Mouse (Mus musculus) ES-Bruce4 (cell line): Measurements from ENCODE around the gene Mcm8. TPM values are rescaled to one million over a fixed set of nuclear protein-coding genes. Genes with fewer than 3 reads are reported as not detected.

ENCODE experiments used
- H3K27ac ChIP-seq: 2 replicates; pipeline ENCODE4 v1.5.1; 2012; ENCODE audit warnings: low read length, inconsistent platforms; ENCODE audit not compliant: insufficient read depth
- H3K27me3 ChIP-seq: 2 replicates; pipeline ENCODE4 v1.6.1; 2012; ENCODE audit warnings: mild to moderate bottlenecking, low read length, inconsistent platforms; ENCODE audit not compliant: control insufficient read depth, poor library complexity, insufficient read depth, severe bottlenecking
- H3K36me3 ChIP-seq: 2 replicates; pipeline ENCODE4 v1.6.1; 2012; ENCODE audit warnings: inconsistent platforms, mild to moderate bottlenecking, low read length, moderate library complexity; ENCODE audit not compliant: control insufficient read depth, poor library complexity, insufficient read depth, severe bottlenecking
- H3K4me1 ChIP-seq: one replicate; pipeline ENCODE4 v1.8.1; 2011; ENCODE audit warnings: low read length; ENCODE audit not compliant: control insufficient read depth, insufficient read depth
- H3K4me3 ChIP-seq: 2 replicates; pipeline ENCODE4 v1.5.1; 2011; ENCODE audit warnings: low read depth, mild to moderate bottlenecking, low read length
- H3K9ac ChIP-seq: 2 replicates; pipeline ENCODE4 v1.6.1; 2012; ENCODE audit warnings: low read depth, mild to moderate bottlenecking, inconsistent platforms; ENCODE audit not compliant: poor library complexity, severe bottlenecking
- H3K9me3 ChIP-seq: replicated peaks from 2 replicates; pipeline ENCODE4 v1.6.1; 2012; ENCODE audit warnings: mild to moderate bottlenecking, low read length, inconsistent platforms; ENCODE audit not compliant: control insufficient read depth, poor library complexity, insufficient read depth, severe bottlenecking
- CTCF ChIP-seq: IDR thresholded peaks from one replicate; pipeline ENCODE4 v1.8.1; 2011; ENCODE audit warnings: low read depth, low read length
- EP300 ChIP-seq: IDR thresholded peaks from 2 replicates; pipeline ENCODE4 v1.6.1; 2011; ENCODE audit warnings: low read depth, low read length; ENCODE audit not compliant: insufficient read depth
- POLR2A ChIP-seq: IDR thresholded peaks from one replicate; pipeline ENCODE4 v1.8.1; 2011; ENCODE audit warnings: low read length; ENCODE audit not compliant: insufficient read depth
- polyA plus RNA-seq: library from polyadenylated mRNA; stranded (reverse); fragments of >200 nt; gene quantifications from 2 replicates; pipeline ENCODE4 v1.2.4, GENCODE M21; 2011; ENCODE audit warnings: low read depth; ENCODE audit not compliant: missing spikeins, insufficient read depth, insufficient read length

Gene Mcm8
- polyA plus RNA-seq, 1 experiment = 42.0 TPM

DNA sequence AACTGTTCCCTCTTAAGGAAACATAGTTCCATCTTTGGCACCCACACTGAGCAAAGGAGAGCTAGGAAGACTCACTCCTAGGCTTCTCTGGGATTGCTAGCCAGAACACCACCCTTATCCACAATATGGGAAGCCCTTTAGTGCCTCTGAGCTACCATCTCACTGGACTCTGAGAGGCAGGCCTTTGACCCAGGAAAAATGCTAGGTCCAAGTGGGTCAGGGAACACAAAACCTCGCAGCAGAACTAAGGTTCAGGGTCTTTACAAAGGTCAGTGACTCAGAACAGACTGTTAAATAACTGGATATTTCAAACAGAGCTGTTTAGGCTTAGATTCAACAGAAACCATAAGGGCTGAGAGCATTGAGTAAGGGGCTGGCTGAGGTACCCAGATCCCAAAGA, 61.0 kb downstream of the Mcm8 start:
- TF ChIP-seq EP300 (no peak), POLR2A (no peak), CTCF (no peak)
- Histone ChIP-seq H3K27me3 (no peaks in the 10 kb centered on the region), H3K4me3 (no peak overlapping the region), H3K36me3 (no peaks in the 10 kb centered on the region), H3K27ac (no peak overlapping the region), H3K9me3 (no peaks in the 10 kb centered on the region), H3K4me1 (no peaks in the 10 kb centered on the region), H3K9ac (no peak overlapping the region)

DNA sequence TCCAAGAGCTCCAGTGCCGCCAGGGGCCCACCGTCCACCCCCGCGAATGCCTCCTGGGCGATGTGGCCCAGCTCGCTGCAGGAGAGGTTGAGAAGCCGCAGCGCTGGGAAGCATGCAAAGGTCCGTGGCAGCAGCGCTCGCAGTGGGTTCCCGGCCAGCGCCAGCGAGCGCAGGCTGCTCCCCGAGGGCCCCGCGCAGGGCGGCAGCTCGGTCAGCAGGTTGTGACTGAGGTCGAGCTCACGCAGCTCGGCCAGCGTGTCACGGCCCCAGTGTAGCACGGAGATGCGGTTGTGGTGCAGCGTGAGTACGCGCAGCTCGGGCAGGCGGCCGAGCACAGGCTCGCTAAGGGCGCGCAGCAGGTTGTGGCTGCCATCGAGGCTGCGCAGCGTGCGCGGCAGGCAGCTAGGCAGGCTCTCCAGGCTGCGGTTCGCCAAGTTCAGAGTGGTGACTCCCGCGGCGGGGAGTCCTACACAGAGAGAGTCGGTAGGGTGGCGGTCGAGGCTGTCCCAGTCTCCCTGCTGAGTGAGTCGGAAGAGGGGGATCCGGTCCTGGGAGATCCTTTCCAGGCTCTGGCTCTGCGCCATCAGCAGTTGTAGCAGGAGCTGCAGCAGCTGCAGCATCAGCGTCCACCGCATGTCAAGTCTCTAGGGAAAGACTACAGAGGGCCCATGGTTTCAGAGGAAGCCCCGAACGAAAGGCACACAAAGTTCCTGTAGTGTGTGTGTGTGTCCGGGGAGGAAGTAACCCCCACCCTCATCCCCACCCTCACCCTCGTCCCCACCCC, 63.5 kb downstream of the Mcm8 start:
- Histone ChIP-seq H3K36me3 (no peaks in the 10 kb centered on the region), H3K4me1 (no peaks in the 10 kb centered on the region), H3K27ac (no peak overlapping the region), H3K27me3 (no peaks in the 10 kb centered on the region), H3K9me3 (no peaks in the 10 kb centered on the region), H3K9ac (peak overlapping the region; percentile 28), H3K4me3 (peak overlapping the region; percentile 68)
- TF ChIP-seq POLR2A (no peak), CTCF (no peak), EP300 (no peak)

DNA sequence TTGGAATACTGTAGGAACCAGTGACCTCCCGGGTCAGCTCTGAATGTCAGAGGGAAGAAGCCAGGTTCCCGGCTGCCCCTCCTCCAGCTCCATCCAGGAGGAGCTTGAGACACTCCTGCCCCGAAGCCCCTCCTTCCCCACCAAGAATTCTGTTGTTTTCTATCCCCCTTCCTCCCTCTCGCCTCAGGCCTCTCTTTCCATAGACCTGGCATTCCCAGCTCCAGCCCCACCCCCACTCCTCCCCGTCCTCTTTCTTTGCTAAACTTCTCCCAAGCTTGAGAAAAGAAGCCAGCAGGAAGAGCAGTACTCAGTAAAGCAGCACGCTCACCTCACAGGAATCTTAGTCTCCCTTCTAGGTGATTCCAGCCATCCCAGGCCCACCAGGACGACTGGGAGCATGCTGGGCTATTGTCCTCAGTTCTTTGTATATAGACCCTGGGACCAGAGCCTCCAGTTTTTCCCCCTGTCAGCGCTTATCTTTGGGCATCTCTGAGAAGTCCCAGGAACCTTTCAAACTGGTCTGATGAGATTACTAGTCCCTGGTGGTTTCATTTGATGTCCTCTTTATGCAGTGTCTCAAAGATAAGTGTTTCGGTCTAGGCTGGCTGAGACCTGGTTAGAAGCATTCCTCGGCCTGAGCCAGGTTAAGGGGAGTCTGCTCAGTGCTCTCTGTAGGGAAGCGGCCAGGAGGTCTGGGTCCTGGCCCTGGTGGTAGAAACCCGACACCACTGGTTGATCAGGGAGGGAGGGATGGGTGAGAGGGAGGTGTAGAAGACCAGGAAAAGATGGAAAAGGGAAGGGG, 65.1 kb downstream of the Mcm8 start, which contains the start of gene Lrrn4:
Lrrn4 (minus strand) TSS at position 48 of the 802 bp plus-strand sequence.
- TF ChIP-seq EP300 = peak; percentile 67
- TF ChIP-seq CTCF = no peak
- no peak for TF ChIP-seq POLR2A
- Histone ChIP-seq H3K9me3 (no peaks in the 10 kb centered on the region), H3K9ac (peak within 1 kb of the TSS; percentile 28), H3K27ac (peak within 1 kb of the TSS; percentile 72), H3K36me3 (no peaks in the 10 kb centered on the region), H3K27me3 (no peaks in the 10 kb centered on the region), H3K4me3 (peak within 1 kb of the TSS; percentile 68), H3K4me1 (no peaks in the 10 kb centered on the region)

DNA sequence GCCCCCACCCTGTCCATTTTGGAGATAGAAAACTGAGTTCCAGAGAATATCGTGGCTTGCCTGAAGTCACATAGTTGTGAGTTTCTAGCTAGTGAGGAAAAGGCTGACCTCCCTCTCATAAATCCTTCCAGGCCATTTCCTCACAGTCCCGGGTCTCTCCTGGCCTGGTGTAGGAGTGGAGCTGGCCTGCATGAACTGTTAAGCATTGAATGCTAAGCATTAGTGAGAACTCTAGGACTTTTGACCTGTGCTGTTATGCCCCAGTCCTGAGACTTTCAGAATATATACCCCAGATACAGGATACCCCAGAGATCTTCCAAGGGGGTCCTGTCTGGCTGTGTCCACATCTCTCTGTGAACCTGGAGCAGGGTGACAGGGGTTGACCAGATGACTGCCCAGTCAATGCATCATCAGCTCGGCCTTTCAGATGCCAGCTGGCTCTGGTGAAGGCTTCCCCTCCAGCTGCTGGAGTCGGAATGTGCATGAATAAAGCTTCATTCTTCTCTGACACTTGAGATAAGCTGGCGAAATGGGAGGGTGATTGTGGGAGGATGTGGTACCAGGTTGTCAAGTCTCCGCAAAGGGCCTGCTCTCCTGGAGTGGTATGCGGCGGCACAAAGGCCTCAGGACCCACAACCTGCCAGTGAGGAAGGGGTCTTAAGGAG, 68.5 kb downstream of the Mcm8 start:
- H3K27me3 ChIP-seq = no peaks in the 10 kb centered on the region
- no peaks in the 10 kb centered on the region for H3K9me3 ChIP-seq
- no peaks in the 10 kb centered on the region for H3K36me3 ChIP-seq
- H3K4me3 ChIP-seq = no peak overlapping the region
- H3K27ac ChIP-seq = no peak overlapping the region
- TF ChIP-seq EP300 (no peak), CTCF (no peak), POLR2A (no peak)
- no peak overlapping the region for H3K9ac ChIP-seq
- H3K4me1 ChIP-seq = no peaks in the 10 kb centered on the region

DNA sequence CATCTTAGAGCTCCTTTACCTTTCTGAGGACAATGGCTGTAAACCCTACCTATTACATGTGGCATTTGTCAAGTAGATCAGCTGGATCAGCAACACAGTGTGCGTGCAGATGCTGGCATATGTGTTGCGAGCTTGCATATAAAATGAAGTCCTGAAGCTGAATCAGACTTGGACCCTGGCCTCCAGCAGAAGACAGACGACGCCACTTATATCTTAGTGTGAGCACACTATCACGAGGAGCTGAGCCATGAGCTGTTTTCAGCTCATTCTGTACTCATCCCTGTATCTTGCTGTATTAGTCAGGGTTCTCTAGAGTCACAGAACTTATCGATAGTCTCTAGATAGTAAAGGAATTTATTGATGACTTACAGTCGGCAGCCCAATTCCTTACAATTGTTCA, 69.4 kb downstream of the Mcm8 start:
- Histone ChIP-seq H3K27ac (no peak overlapping the region), H3K4me1 (no peaks in the 10 kb centered on the region), H3K9me3 (no peaks in the 10 kb centered on the region), H3K27me3 (no peaks in the 10 kb centered on the region), H3K4me3 (no peak overlapping the region), H3K36me3 (no peaks in the 10 kb centered on the region), H3K9ac (no peak overlapping the region)
- TF ChIP-seq POLR2A (no peak), CTCF (no peak), EP300 (no peak)

Other genes starting within 250 kb of the Mcm8 start
- gene Gpcpd1, start 228.4 kb upstream of the Mcm8 start, polyA plus RNA-seq = 9.5 and 11.0 TPM in 2 replicates
- 5.7 and 10.7 TPM in 2 replicates for gene Shld1, start 129.2 kb upstream of the Mcm8 start, polyA plus RNA-seq
- not detected in 2 replicates for gene Chgb, start 34.9 kb upstream of the Mcm8 start, polyA plus RNA-seq
- 53.5 and 54.6 TPM in 2 replicates for gene Trmt6, start 86 bp upstream of the Mcm8 start, polyA plus RNA-seq
- gene Crls1, start 30.5 kb downstream of the Mcm8 start, polyA plus RNA-seq = 49.9 and 52.5 TPM in 2 replicates
- 18.9 and 20.4 TPM in 2 replicates for gene Lrrn4, start 64.8 kb downstream of the Mcm8 start, polyA plus RNA-seq
- gene Fermt1, start 129.8 kb downstream of the Mcm8 start, polyA plus RNA-seq = 9.1 and 12.1 TPM in 2 replicates